Mouse (Mus musculus) right cerebral cortex, adult 2 months (tissue): ENCODE measurements around the gene Ppp3cb.
A peak's percentile ranks its signal among the peaks of the same experiment; 100 is the strongest.
"Not testable (repeated sequence)": the region's sequence is repeated elsewhere in the genome, so short reads cannot be mapped to it uniquely, and the experiment has no call there.

ENCODE experiments used
- DNase-seq, 2 experiments: peaks; one replicate each; pipeline ENCODE4 v3.0.0; 2021 to 2022; ENCODE audit warnings: low spot score in 2 of 2

Gene Ppp3cb

GRCm38 (mm10) chr14:20546415-20546814 is at the start of gene Ppp3cb:
Gene Ppp3cb, minus strand, starts transcription at chr14:20546573.
- peak; percentile 82 for DNase-seq

- peak; percentile 54 to 56 for DNase-seq
Measured at GRCm38 (mm10) chr14:20595781-20596180, 49.4 kb upstream of the Ppp3cb start.

GRCm38 (mm10) chr14:20587458-20587857 is 41.1 kb upstream of the Ppp3cb start:
- no peak for DNase-seq

GRCm38 (mm10) chr14:20578822-20579407 is 32.5 kb upstream of the Ppp3cb start:
- no peak for DNase-seq

GRCm38 (mm10) chr14:20576179-20576578 is 29.8 kb upstream of the Ppp3cb start:
- peak; percentile 87 to 88 for DNase-seq

GRCm38 (mm10) chr14:20573196-20573595 is 26.8 kb upstream of the Ppp3cb start:
- DNase-seq = not testable (repeated sequence)

- no peak for DNase-seq
Measured at GRCm38 (mm10) chr14:20565256-20566021, 19.1 kb upstream of the Ppp3cb start.

- DNase-seq = no peak
Measured at GRCm38 (mm10) chr14:20564692-20565091, 18.3 kb upstream of the Ppp3cb start.

- no peak for DNase-seq
Measured at GRCm38 (mm10) chr14:20561897-20562296, 15.5 kb upstream of the Ppp3cb start.

GRCm38 (mm10) chr14:20550136-20550535 is 3.8 kb upstream of the Ppp3cb start:
- no peak for DNase-seq

GRCm38 (mm10) chr14:20545529-20546331 is 643 bp downstream of the Ppp3cb start:
- DNase-seq = peak; percentile 76 to 79

GRCm38 (mm10) chr14:20544467-20545411 is 1.6 kb downstream of the Ppp3cb start:
- no peak for DNase-seq

GRCm38 (mm10) chr14:20529643-20530042 is 16.7 kb downstream of the Ppp3cb start:
- DNase-seq = no peak

GRCm38 (mm10) chr14:20520179-20520578 is 26.2 kb downstream of the Ppp3cb start:
- DNase-seq = no peak

GRCm38 (mm10) chr14:20508424-20508823 is 37.9 kb downstream of the Ppp3cb start:
- DNase-seq = no peak

GRCm38 (mm10) chr14:20502966-20503365 is 43.4 kb downstream of the Ppp3cb start:
- DNase-seq = no peak

GRCm38 (mm10) chr14:20499982-20500381 is 46.4 kb downstream of the Ppp3cb start:
- no peak for DNase-seq

- no peak for DNase-seq
Measured at GRCm38 (mm10) chr14:20496603-20497002, 49.8 kb downstream of the Ppp3cb start, which contains the start of gene Mss51. Gene Mss51, minus strand, starts transcription at chr14:20496901.

- DNase-seq = no peak
Measured at GRCm38 (mm10) chr14:20486031-20486430, 60.3 kb downstream of the Ppp3cb start.

GRCm38 (mm10) chr14:20482051-20482751 is 64.2 kb downstream of the Ppp3cb start:
- DNase-seq = no peak

- DNase-seq = no peak
Measured at GRCm38 (mm10) chr14:20481211-20481610, 65.2 kb downstream of the Ppp3cb start.
